Mouse (Mus musculus): Measurements from ENCODE around the gene Zfp574. TPM values are rescaled to one million over a fixed set of nuclear protein-coding genes. Genes with fewer than 3 reads are reported as not detected.

The Zfp574 gene
- total RNA-seq, 2 experiments from 2014 or later: 8.3 to 9.9 TPM

DNA sequence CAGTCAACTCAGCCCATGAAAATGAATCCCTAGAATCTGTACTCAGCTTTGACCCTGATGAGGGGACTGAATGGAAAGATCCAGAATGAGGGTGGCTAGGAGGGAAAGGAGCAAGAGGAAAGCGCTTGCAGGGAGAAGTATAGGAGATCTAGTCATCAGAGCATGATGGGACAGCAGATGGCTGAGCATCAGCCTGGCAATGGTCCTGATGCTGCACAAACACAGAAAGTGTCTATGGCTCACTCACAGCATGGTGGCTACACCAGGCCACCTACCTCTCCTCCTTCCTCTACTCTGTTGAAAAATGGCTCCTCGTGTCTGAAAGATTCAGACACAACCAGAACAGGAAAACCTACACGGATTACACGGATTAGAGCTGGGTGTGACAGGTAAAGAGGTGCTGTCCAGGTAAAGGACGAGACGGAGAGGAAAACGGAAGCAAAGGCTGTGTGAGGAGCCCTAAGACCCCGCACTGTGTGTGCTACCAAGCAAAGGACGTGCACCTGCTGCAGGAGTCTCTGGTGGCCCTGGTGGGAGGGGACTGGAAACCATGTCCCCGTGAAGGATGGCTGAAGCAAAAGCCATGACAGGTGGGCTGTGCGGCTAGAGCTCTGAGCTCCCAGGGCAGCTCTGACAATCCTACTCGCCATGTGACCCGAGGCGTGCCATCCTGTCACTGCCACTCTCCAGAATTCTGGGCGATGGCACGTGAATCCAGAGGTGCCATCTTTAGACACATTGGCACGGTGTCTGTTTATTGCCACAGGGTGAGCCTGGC is 40.0 kb downstream of the Zfp574 start:
- DNase-seq: no peak

DNA sequence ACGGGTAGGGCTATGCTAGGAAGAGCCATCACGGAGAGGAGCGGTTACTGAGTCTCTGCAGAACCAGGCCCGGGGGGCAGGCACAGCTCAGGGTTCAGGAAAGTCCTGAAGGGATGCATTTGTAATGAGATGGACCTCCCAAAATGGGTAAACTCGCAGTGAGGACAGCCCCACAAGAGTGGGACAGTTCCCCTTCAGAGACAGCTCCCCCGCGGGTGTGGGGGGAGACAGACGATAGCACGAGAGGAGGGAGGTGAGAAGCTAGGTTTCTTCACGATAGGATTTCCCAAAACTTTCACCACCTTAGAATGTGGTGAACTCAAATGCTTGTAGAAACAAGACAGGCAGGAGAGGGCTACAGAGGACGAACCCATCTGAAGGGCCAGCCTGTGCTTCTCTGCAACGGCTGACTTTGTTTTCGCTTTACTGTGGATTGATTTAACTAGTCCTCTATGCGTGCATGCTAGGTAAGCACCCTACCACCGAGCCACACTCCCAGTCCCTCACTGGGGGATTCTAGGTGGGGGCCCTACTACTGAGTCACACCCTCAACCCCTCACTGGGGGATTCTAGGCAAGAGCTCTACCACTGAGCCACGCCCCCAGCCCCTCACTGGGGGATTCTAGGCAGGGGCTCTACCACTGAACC is 40.7 kb downstream of the Zfp574 start:
- no peak for DNase-seq

DNA sequence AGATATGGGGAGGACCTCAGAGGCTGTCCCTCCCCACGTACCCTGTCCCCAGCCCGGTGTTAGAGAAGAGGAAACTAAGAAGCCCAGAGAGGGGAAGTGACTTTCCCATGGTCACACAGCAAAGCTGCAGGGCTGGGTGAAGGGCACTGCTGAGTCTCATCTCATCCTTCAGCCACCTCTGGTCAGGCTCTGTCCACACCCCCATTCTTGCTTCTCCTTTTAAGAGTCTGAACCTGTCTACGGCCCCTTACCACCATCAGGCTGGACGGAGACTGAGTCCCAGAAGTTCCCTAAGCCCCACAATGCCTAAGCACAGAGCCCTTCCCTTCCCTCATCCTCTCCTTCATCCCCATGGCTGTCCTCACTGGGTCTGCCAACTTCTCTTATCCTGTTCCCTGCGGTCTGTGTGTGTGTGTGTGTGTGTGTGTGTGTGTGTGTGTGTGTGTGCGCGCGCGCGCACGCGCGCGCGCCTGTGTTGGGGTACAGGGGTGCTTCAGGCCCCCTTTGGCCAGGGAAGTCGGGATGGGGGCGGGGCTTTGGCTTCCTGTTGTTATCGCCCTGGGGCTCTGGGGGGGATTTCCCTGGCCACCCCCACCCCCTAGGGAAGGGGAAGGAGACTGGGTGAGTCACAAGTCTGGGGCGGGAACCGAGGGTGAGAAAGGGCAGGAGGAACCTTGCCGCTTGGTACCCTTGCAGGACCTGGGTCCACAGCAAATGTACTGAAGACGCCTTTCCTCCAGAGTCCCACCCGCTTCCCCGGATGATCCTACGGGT is 47.9 kb downstream of the Zfp574 start:
- DNase-seq: peak; percentile 36 to 74

DNA sequence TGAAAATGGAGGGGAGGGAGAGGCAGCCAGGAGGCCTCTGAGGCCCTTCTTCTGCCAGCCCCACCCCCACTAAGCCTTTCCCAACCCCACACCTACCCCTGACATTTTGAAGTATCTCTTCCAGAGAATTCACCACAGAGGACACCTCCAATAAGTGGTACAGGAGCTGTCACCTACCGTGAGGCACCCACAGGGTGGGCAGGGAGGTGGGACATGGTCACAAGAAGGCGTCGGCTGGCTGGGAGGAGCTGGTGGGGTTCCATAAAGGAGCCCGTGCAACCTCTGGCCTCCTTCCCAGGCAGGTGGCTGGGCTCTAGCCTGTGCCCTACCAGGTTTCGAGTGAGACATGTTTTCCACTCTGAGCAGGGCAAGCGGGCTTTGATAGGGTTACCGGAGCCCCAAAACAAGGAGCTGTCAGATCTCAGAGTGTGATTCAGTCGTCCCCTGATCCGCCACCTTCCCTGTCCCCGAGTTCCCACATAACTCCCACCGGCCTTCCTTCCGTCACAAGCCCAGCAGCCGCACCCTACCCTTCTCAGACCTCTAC is 48.9 kb downstream of the Zfp574 start:
- DNase-seq: no peak

DNA sequence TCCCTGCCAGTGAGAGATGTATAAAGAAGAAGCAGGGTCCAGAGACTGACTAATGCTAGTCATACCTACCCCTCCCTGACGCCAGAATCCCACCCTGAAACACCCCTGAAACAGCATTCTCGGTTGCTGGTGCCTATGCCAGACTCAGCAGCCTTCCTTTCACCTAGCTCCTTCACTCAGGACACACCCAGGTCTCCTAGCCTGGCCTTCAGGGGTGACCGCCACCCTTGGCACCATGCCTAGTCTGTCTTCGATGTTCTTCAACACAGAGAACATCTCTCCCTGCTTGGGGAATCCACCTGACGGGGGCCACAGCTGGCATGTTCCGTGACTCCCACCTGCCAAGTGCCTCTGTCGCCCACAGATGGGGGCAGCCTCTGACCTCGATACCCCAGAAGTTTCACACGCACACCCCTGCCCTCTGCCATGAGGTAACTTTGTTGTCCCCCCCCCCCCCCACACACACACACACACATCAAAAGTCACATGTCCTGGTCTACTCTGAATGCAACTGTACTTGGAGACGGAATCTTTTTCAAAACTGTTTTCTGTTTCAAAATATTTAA is 53.4 kb downstream of the Zfp574 start:
- DNase-seq: no peak

DNA sequence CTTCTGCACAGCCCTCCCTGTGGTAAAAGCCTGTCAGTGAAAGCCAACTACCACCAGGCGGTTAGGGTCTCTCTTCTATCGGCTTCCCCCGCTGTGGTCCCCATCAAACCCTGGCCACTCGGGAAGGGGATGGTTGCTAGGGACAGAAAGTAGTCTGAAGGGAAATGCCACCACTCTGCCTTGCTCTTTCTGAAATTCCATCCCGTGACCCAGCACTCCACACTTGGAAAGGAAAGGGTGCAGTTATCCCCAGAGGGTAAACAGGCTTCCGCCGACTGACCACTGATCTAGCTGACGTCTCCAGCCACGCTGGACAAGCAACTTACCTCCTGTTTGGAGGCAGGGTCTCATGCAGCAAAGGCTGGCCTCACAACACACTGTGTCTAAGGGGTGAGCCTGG is 55.6 kb downstream of the Zfp574 start:
- DNase-seq: no peak

DNA sequence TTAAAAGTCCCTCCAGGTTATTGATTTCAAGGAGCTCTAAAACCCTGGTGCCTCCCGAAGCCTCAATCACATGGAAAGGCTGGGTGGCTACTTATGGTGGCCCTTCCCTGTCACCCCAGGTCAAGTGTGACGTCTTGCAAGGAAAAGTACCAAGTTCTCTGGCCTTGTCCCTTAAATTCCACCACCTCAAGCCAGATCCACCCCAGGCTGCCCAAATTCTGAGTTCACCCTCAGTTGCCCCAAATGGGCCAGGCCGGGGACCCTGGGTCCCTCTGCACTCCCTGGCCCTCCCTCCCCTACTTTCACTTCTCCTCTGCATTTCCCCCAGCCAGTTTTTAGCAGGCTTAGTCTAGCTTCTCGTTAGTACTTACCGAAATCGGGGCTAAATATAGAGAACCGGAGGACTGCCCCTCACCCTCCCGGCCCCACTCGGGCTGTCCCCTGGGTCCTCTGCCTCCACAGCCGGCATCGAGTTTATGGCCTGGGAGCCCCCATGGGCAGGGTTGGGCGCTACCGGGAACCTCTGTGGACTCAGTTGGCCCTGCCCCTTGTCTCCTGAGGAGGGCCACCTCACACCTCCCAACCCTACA is 57.1 kb downstream of the Zfp574 start:
- peak in 1 of 2 experiments; percentile 61 for DNase-seq

DNA sequence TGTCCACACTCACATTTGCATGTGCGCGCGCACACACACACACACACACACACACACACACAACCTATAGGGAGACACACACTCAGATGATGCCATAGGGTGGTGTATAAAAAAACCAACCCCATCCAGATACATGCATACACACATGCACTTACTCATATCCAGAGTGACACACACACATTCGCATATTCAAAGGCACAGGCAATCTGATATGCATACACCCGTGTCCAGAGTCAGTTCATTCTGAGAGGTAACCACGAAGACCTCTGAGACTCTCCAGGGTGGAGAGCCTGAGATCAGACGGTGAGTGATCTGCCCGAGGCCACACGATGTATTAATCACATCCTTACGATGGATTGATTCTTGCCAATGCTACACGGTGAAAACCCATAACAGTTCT is 58.2 kb downstream of the Zfp574 start:
- DNase-seq: no peak

DNA sequence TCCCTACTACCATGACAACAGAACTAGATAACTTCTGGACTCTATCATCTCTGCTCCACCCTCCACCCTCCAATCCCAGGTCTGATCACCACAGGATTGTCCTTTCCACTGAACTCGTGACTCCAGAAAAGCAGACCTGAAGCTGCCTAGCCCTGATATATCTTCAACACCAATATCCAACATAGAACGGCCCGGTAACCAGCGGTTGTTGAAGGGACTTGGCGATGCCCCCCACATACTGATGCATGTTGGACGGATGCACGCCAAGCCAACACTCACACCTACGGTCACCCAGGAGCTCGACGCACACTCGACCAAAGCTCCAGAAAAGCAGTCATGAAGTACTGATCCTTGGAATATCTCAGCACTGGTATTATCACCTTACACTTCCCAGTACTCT is 58.9 kb downstream of the Zfp574 start:
- DNase-seq: no peak

DNA sequence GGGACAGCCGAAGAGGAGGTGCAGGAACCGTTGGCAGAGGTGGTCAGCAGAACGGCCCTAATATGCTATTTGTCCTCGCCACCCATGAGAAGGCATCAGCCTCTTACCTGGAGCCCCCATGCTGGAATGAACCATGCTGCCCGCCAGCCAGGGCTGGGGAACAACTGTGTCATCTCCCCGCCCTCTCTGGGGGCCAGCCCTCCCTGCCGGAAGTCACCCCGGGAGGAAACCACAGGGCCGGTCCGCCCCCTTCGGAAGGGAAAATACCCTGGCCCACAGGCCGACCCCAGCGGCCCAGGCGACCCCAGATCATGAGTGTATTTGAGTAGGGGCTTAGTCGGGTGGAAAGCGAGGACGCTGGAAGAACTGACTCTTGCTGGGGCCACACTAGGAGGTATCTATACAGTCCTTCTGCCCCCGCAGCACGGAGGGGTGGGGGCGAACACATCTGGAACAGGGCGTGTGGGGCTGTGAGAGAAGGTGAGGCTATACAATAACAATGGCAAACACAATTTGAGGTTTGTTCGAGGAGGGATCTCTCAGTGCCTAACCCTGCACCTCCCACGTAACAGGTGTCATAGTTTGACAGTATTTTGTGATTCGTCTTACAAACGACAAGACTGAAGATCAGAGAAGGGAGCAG is 60.1 kb downstream of the Zfp574 start:
- peak; percentile 33 to 58 for DNase-seq

Small RNAs within 50 kb of the gene (microRNA-seq; reads per million reads assigned to microRNA genes)
- gene Mir6537: 0 reads per million in 2 experiments

Other genes with a start within 250 kb of the Zfp574 start
- gene Gm9844, start 210.4 kb upstream of the Zfp574 start, total RNA-seq (2021): not detected
- gene Lypd4, start 202.6 kb upstream of the Zfp574 start, total RNA-seq (2021): not detected
- gene Dmrtc2, start 202.5 kb upstream of the Zfp574 start, total RNA-seq (2021): not detected
- gene Rps19, start 188.2 kb upstream of the Zfp574 start, total RNA-seq (2021): 100 to 1,000 TPM; 548 to 623 TPM
- 10 to 100 TPM in 1 of 2 experiments, 1 to 10 TPM in 1; 1.3 to 12.7 TPM for gene Cd79a, start 175.2 kb upstream of the Zfp574 start, total RNA-seq (2021)
- gene Arhgef1, start 169.7 kb upstream of the Zfp574 start, total RNA-seq (2021): 10 to 100 TPM; 31.5 to 47.6 TPM
- gene Gm4881, start 128.1 kb upstream of the Zfp574 start, total RNA-seq (2021): not detected
- 100 to 1,000 TPM; 337 to 347 TPM for gene Rabac1, start 99.8 kb upstream of the Zfp574 start, total RNA-seq (2021)
- 1 to 10 TPM in 1 of 2 experiments, under 1 TPM in 1; 0.77 to 1.4 TPM for gene Atp1a3, start 66.6 kb upstream of the Zfp574 start, total RNA-seq (2021)
- gene Grik5, start 221 bp upstream of the Zfp574 start, total RNA-seq (2021): 1 to 10 TPM; 3.9 to 4.4 TPM
- 1 to 10 TPM in 1 of 2 experiments, under 1 TPM in 1; 0.25 to 1.5 TPM for gene Pou2f2, start 107.2 kb downstream of the Zfp574 start, total RNA-seq (2021)
- 10 to 100 TPM; 19.6 to 19.9 TPM for gene Dedd2, start 148.0 kb downstream of the Zfp574 start, total RNA-seq (2021)
- 1 to 10 TPM; 6.3 to 7.4 TPM for gene Zfp526, start 148.9 kb downstream of the Zfp574 start, total RNA-seq (2021)
- 10 to 100 TPM; 61.4 to 68.5 TPM for gene Gsk3a, start 165.3 kb downstream of the Zfp574 start, total RNA-seq (2021)
- 10 to 100 TPM; 15.8 to 16.9 TPM for gene Erf, start 178.2 kb downstream of the Zfp574 start, total RNA-seq (2021)
- 10 to 100 TPM; 45.1 to 63.1 TPM for gene Cic, start 195.1 kb downstream of the Zfp574 start, total RNA-seq (2021)
- gene Pafah1b3, start 225.4 kb downstream of the Zfp574 start, total RNA-seq (2021): 1 to 10 TPM; 4.0 to 5.6 TPM
- not detected for gene Prr19, start 228.8 kb downstream of the Zfp574 start, total RNA-seq (2021)
- not detected for gene Tmem145, start 233.5 kb downstream of the Zfp574 start, total RNA-seq (2021)
- gene Megf8, start 244.6 kb downstream of the Zfp574 start, total RNA-seq (2021): 10 to 100 TPM; 31.8 to 32.9 TPM

Data from heart, adult 18-20 months (tissue).